Mouse (Mus musculus): ENCODE results near the gene Capn7.

The Capn7 gene

GRCm38 (mm10) chr14:31395629-31396199, 59.3 kb downstream of the Capn7 start:
- DNase-seq (ENCODE audit: low read depth): no peak

DNA sequence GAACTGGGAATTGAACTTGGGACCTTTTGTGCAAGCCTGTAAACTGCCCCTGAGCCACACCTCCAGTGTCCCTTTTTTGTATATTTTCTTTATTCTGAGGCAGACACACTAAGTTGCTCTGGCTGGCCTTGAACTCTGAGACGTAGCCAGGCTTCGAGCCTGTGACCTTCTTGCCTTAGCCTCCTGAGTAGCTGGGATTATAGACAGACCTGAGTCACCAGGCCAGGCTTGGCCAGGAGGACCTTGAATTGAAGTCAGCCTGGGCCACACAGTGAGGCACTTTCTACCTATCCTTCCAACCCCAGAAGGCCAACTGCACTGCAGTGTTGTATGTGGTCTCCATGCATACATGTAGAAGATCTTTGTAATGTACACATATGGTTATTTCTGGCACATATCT, 60.0 kb downstream of the Capn7 start:
- no peak for DNase-seq (ENCODE audit: low read depth)

- DNase-seq (ENCODE audit: low read depth): no peak
Observed at GRCm38 (mm10) chr14:31397353-31397752, 60.9 kb downstream of the Capn7 start.

DNA sequence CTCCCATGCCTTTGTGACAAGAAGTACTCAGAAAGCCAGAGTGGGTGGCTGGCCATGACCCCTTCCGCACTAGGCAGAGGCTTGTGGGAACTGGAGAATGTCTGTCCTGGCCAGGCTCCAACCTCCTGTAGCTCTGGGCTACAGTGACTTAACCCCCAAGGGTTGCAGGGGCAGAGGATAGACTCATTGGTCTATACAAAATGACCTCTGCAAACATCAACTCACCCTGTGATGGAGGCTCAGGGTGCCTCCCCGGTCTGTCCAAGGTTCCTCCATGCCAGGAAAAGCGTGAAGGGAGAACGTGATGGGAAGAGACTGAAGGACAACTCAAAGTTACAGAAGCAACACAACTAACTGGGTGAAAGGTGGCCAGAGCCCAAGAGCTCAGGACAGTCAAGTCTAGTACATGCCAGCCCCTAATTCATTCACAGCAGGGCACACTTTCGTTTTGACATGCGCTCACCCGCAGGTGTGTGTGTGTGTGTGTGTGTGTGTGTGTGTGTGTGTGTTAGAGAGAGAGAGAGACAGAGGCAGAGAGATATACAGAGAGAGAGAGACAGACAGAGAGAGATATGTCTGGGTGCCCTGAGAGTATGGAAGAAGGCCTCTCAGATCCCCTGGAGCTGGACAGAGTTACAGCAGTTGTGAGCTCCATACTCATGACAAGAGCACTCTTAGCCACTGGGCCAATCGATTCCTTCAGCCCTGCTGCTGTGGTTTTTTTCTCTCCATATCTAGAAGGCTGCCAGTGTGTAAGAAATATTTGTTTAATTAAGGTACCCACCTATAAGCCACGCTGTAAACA, 61.6 kb downstream of the Capn7 start:
- DNase-seq (ENCODE audit: low read depth): no peak

- no peak for DNase-seq (ENCODE audit: low read depth)
Observed at GRCm38 (mm10) chr14:31398819-31399218, 62.4 kb downstream of the Capn7 start.

- no peak for DNase-seq (ENCODE audit: low read depth)
Observed at GRCm38 (mm10) chr14:31399271-31399670, 62.8 kb downstream of the Capn7 start.

DNA sequence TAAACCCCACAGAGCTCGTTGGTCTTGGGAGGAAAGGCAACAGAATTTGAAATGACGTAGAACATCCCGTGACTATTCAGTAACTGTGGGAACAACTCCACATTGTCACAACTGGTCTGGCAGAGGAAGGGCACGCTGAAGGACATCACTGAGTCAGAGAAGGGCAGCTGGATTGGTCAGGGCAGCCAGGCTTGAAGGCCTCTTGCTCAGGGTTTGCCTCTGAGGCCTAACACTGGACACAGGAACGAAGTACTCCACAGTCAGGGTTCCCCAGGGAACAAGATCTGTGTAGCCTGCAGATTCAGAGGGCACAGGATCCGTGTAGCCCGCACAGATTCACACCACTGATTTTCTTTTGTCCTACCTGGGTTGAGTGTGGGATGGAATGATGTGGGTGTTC, 63.8 kb downstream of the Capn7 start:
- no peak for DNase-seq (ENCODE audit: low read depth)

- no peak for DNase-seq (ENCODE audit: low read depth)
Observed at GRCm38 (mm10) chr14:31400896-31401295, 64.5 kb downstream of the Capn7 start.

- no peak for DNase-seq (ENCODE audit: low read depth)
Observed at GRCm38 (mm10) chr14:31401918-31402427, 65.5 kb downstream of the Capn7 start.

- DNase-seq (ENCODE audit: low read depth): no peak
Observed at GRCm38 (mm10) chr14:31402693-31403092, 66.3 kb downstream of the Capn7 start.

DNA sequence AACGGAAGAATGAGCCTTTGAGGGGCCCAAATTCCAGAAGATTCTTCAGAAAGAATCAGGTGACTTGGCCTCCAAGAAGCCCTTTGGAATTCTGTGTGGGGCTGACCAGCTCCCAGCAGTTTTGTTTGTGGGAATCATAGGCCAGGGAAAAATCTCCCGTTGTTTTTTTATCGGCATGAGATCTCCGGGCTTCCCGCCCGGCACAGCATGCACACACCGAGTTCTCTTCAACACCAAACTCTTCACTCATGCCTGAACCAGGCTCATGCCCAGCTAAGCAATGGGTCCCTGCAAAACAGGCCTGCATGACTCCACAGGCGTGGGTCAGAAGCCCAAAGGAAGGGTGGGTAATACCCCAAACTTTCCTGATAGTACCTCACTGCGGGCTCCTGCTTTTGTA, 67.1 kb downstream of the Capn7 start:
- no peak for DNase-seq (ENCODE audit: low read depth)

GRCm38 (mm10) chr14:31403995-31404394, 67.6 kb downstream of the Capn7 start:
- DNase-seq (ENCODE audit: low read depth): no peak

DNA sequence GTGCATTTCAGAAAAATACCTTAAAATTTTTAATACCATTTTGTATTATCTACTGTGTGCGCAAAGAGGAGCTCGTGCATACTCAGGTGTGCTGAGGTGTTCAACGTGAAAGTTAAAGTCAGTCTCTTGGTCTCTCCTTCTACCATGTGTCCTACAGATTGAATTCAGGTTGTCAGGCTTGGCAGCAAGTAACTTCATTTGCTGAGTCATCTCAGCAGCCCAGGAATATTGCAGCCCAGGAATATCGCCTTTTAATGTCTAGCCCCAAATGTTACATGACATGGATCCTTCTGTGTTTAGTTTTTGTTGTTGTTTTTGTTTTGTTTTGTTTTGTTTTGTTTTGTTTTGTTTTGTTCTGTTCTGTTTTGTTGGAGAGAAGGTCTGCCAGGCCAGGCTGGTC, 68.2 kb downstream of the Capn7 start:
- no peak for DNase-seq (ENCODE audit: low read depth)

GRCm38 (mm10) chr14:31405652-31406051, 69.2 kb downstream of the Capn7 start:
- no peak for DNase-seq (ENCODE audit: low read depth)

- DNase-seq (ENCODE audit: low read depth): no peak
Observed at GRCm38 (mm10) chr14:31406154-31406810, 69.8 kb downstream of the Capn7 start.

DNA sequence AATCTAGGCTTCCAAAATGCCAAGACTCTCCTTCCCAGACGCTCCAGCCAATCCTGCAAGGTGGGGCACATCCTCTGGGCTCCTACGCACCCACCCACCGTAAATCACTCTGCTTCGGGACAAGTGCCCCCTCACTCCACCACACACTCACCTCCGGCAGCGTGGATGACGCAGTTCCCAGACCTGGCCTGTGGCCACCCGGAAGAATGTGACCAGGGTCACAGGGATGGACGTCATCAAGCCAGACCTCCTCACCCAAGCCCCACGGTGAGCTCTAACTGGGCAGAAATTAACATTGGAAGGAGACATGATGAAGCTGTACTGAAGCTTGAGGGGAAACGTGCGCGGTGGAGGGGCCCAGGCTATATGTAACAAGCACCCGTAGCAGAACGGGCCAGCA, 70.8 kb downstream of the Capn7 start:
- DNase-seq (ENCODE audit: low read depth): no peak

- DNase-seq (ENCODE audit: low read depth): no peak
Observed at GRCm38 (mm10) chr14:31407911-31408604, 71.6 kb downstream of the Capn7 start.

GRCm38 (mm10) chr14:31408666-31409065, 72.2 kb downstream of the Capn7 start:
- no peak for DNase-seq (ENCODE audit: low read depth)

DNA sequence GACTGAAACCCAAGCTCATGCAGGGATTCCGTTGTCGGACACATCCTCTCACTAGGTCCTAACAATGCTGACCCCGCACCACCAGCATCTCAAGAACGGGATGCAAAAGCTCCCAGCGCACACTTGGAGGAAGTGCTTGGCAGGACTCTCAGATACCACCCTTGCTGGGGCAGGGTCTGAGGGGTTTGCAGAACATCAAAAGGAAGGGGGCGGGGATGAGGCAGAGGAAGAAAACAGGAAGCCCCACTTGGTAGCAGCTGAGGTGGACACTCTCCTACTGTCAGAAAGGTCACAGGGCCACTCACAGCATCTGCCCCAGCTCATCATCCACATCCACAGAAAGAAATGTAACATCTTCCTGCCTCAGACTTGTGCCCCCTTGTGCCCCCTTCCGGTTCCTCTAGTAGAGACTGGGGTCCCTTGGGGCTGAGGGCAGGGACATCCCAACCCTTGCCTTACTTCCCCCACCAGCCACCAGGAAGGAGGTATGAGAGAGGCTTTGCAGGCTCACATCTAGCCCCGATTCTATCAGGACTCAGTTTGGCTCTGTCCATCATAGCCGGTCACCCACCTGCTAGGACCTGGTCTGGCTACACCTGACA, 73.8 kb downstream of the Capn7 start:
- no peak for DNase-seq (ENCODE audit: low read depth)

DNA sequence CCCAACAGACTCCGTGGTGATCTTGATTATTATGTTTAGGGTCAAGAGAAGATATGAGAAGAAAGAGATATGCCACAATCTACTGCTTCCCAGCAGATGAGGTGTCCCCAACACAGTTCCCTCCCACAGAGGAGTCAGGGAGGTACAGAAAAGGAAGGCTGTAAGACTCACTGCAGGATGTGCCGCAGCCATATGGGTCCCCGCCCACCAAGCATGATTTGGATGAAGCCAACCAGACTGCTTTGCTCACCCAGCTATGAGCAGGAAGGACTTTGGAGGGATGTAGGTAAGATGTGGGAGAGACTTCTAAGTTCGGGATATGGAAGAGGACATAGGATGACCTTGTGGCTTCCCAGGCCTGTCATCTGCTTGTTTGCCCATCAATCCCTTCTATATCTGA, 74.3 kb downstream of the Capn7 start:
- no peak for DNase-seq (ENCODE audit: low read depth)

DNA sequence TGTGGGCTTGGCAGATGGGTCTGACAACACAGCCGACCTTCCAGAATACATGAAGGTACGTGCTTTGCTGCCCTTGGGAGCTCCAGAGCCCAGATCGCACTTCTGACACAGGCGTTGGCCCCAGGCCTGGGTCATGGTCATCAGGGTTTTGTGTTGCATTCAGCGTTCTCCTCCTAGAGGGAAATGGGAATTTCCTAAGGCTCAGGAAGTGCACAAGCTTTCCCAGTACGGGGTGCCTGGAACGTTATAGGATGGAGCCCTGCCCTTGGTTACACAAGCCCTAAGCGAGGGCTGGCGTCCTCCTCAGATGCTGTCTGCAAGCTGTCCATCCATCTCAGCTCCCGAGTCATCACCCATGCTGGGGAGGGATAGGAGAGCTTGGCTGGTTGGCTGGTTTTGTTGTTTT, 76.2 kb downstream of the Capn7 start:
- no peak for DNase-seq (ENCODE audit: low read depth)

GRCm38 (mm10) chr14:31413475-31414086, 77.1 kb downstream of the Capn7 start:
- DNase-seq (ENCODE audit: low read depth): no peak

Measured in c-Kit-positive CD71-negative TER-119-negative erythroid progenitor cells, embryonic 14.5 days (primary cell).